Mouse (Mus musculus): ENCODE measurements at regions not wholly inside any gene's neighbourhood (a gene's known extent, or its start where the extent isn't known, plus 50 kb on each side); places are given as distances from the start of the nearest gene placed in this dataset.
A peak's percentile ranks its signal among the peaks of the same experiment; 100 is the strongest.

GRCm38 (mm10) chr1:35000801-35001200 lies 151.0 kb downstream of the Plekhb2 start:
- no peak for ATAC-seq (ENCODE audit: insufficient number of reproducible peaks, low FRiP score, low TSS enrichment, low read depth)
- 79% methylated on average over 1 of the region's 1 CpGs for WGBS
- no peaks in the 10 kb centered on the region for H3K27me3 ChIP-seq

GRCm38 (mm10) chr1:35017471-35017870 lies 167.7 kb downstream of the Plekhb2 start:
- Histone ChIP-seq H3K27ac (replicated peaks) (no peak overlapping the region), H3K27me3 (no peaks in the 10 kb centered on the region), H3K4me3 (replicated peaks) (no peak overlapping the region), H3K9ac (no peak overlapping the region), H3K9me3 (replicated peaks) (no peaks in the 10 kb centered on the region), H3K36me3 (no peaks in the 10 kb centered on the region), H3K4me1 (no peaks in the 10 kb centered on the region), H3K4me2 (replicated peaks) (no peak overlapping the region)
- ATAC-seq (ENCODE audit: insufficient number of reproducible peaks, low FRiP score, low TSS enrichment, low read depth), result no peak
- 76% methylated on average over 4 of the region's 4 CpGs for WGBS

More at GRCm38 (mm10) chr1:35000801-35001200, 151.0 kb downstream of the Plekhb2 start:
- H3K36me3 ChIP-seq, result no peaks in the 10 kb centered on the region
- H3K9ac ChIP-seq, result no peak overlapping the region
- no peaks in the 10 kb centered on the region for H3K4me1 ChIP-seq
- no peak overlapping the region for H3K4me2 ChIP-seq (replicated peaks)
- no peak overlapping the region for H3K4me3 ChIP-seq (replicated peaks)
- no peaks in the 10 kb centered on the region for H3K9me3 ChIP-seq (replicated peaks)
- H3K27ac ChIP-seq (replicated peaks), result no peak overlapping the region

- no peak overlapping the region for H3K4me3 ChIP-seq (replicated peaks)
- no peaks in the 10 kb centered on the region for H3K4me1 ChIP-seq
- no peak overlapping the region for H3K9ac ChIP-seq
- H3K27me3 ChIP-seq, result no peaks in the 10 kb centered on the region
- no peak for ATAC-seq (ENCODE audit: insufficient number of reproducible peaks, low FRiP score, low TSS enrichment, low read depth)
- no peaks in the 10 kb centered on the region for H3K36me3 ChIP-seq
- H3K4me2 ChIP-seq (replicated peaks), result no peak overlapping the region
- no peaks in the 10 kb centered on the region for H3K9me3 ChIP-seq (replicated peaks)
- no peak overlapping the region for H3K27ac ChIP-seq (replicated peaks)
- WGBS, result 50% methylated on average over 4 of the region's 4 CpGs
Observed at GRCm38 (mm10) chr1:35032619-35033018, 182.8 kb downstream of the Plekhb2 start.

GRCm38 (mm10) chr1:35072811-35073210 lies 223.0 kb downstream of the Plekhb2 start:
- Histone ChIP-seq H3K9ac (no peak overlapping the region), H3K4me1 (no peaks in the 10 kb centered on the region), H3K36me3 (no peaks in the 10 kb centered on the region), H3K27me3 (no peaks in the 10 kb centered on the region), H3K27ac (replicated peaks) (no peak overlapping the region), H3K9me3 (replicated peaks) (no peaks in the 10 kb centered on the region), H3K4me2 (replicated peaks) (no peak overlapping the region), H3K4me3 (replicated peaks) (no peak overlapping the region)
- 82% methylated on average over 1 of the region's 1 CpGs for WGBS
- ATAC-seq (ENCODE audit: insufficient number of reproducible peaks, low FRiP score, low TSS enrichment, low read depth), result no peak

GRCm38 (mm10) chr1:35094873-35095272 lies 245.1 kb downstream of the Plekhb2 start:
- H3K27ac ChIP-seq (replicated peaks), result no peak overlapping the region
- no peaks in the 10 kb centered on the region for H3K36me3 ChIP-seq
- no peaks in the 10 kb centered on the region for H3K27me3 ChIP-seq
- WGBS, result 42% methylated on average over 1 of the region's 1 CpGs
- H3K4me1 ChIP-seq, result no peaks in the 10 kb centered on the region
- no peak for ATAC-seq (ENCODE audit: insufficient number of reproducible peaks, low FRiP score, low TSS enrichment, low read depth)
- no peak overlapping the region for H3K9ac ChIP-seq
- H3K9me3 ChIP-seq (replicated peaks), result no peaks in the 10 kb centered on the region
- no peak overlapping the region for H3K4me3 ChIP-seq (replicated peaks)
- H3K4me2 ChIP-seq (replicated peaks), result no peak overlapping the region

GRCm38 (mm10) chr1:35095785-35096184 lies 246.0 kb downstream of the Plekhb2 start:
- Histone ChIP-seq H3K9me3 (replicated peaks) (no peaks in the 10 kb centered on the region), H3K4me1 (no peaks in the 10 kb centered on the region), H3K36me3 (no peaks in the 10 kb centered on the region), H3K4me3 (replicated peaks) (no peak overlapping the region), H3K27me3 (no peaks in the 10 kb centered on the region), H3K9ac (no peak overlapping the region), H3K4me2 (replicated peaks) (no peak overlapping the region), H3K27ac (replicated peaks) (no peak overlapping the region)
- 82% methylated on average over 2 of the region's 2 CpGs for WGBS
- no peak for ATAC-seq (ENCODE audit: insufficient number of reproducible peaks, low FRiP score, low TSS enrichment, low read depth)

- Histone ChIP-seq H3K9ac (no peak overlapping the region), H3K4me2 (replicated peaks) (no peak overlapping the region), H3K27ac (replicated peaks) (no peak overlapping the region), H3K4me3 (replicated peaks) (no peak overlapping the region), H3K9me3 (replicated peaks) (no peaks in the 10 kb centered on the region), H3K4me1 (no peaks in the 10 kb centered on the region), H3K36me3 (no peaks in the 10 kb centered on the region), H3K27me3 (no peaks in the 10 kb centered on the region)
- ATAC-seq (ENCODE audit: insufficient number of reproducible peaks, low FRiP score, low TSS enrichment, low read depth), result peak; percentile 73; the same call in 1 of the 2 replicates
- 94% methylated on average over 1 of the region's 1 CpGs for WGBS
Observed at GRCm38 (mm10) chr1:35106665-35107064, 256.9 kb downstream of the Plekhb2 start.

GRCm38 (mm10) chr1:35109801-35110200 lies 260.0 kb downstream of the Plekhb2 start:
- ATAC-seq (ENCODE audit: insufficient number of reproducible peaks, low FRiP score, low TSS enrichment, low read depth), result no peak
- Histone ChIP-seq H3K27me3 (no peaks in the 10 kb centered on the region), H3K4me3 (replicated peaks) (no peak overlapping the region), H3K36me3 (no peaks in the 10 kb centered on the region), H3K9me3 (replicated peaks) (no peaks in the 10 kb centered on the region), H3K9ac (no peak overlapping the region), H3K4me2 (replicated peaks) (no peak overlapping the region), H3K27ac (replicated peaks) (no peak overlapping the region), H3K4me1 (no peaks in the 10 kb centered on the region)
- WGBS, result 43% methylated on average over 1 of the region's 1 CpGs

- H3K36me3 ChIP-seq, result no peaks in the 10 kb centered on the region
- no peak overlapping the region for H3K9ac ChIP-seq
- no peaks in the 10 kb centered on the region for H3K4me1 ChIP-seq
- ATAC-seq (ENCODE audit: insufficient number of reproducible peaks, low FRiP score, low TSS enrichment, low read depth), result no peak
- no peak overlapping the region for H3K4me2 ChIP-seq (replicated peaks)
- peaks cover 4% of the 10 kb centered on the region; the same call in 1 of the 2 replicates for H3K9me3 ChIP-seq (replicated peaks)
- no peak overlapping the region for H3K4me3 ChIP-seq (replicated peaks)
- H3K27ac ChIP-seq (replicated peaks), result no peak overlapping the region
- no peaks in the 10 kb centered on the region for H3K27me3 ChIP-seq
Observed at GRCm38 (mm10) chr1:35115521-35115920, 265.7 kb downstream of the Plekhb2 start.

- H3K4me2 ChIP-seq (replicated peaks), result no peak overlapping the region
- no peak for ATAC-seq (ENCODE audit: insufficient number of reproducible peaks, low FRiP score, low TSS enrichment, low read depth)
- WGBS, result 83% methylated on average over 3 of the region's 3 CpGs
- no peaks in the 10 kb centered on the region for H3K4me1 ChIP-seq
- H3K36me3 ChIP-seq, result no peaks in the 10 kb centered on the region
- no peaks in the 10 kb centered on the region for H3K27me3 ChIP-seq
- H3K9me3 ChIP-seq (replicated peaks), result no peaks in the 10 kb centered on the region
- no peak overlapping the region for H3K4me3 ChIP-seq (replicated peaks)
- H3K9ac ChIP-seq, result no peak overlapping the region
- no peak overlapping the region for H3K27ac ChIP-seq (replicated peaks)
Observed at GRCm38 (mm10) chr1:35137907-35138306, 288.1 kb downstream of the Plekhb2 start.

GRCm38 (mm10) chr1:35149036-35149435 lies 299.3 kb downstream of the Plekhb2 start:
- ATAC-seq (ENCODE audit: insufficient number of reproducible peaks, low FRiP score, low TSS enrichment, low read depth), result no peak
- Histone ChIP-seq H3K36me3 (no peaks in the 10 kb centered on the region), H3K27me3 (no peaks in the 10 kb centered on the region), H3K4me2 (replicated peaks) (no peak overlapping the region), H3K27ac (replicated peaks) (no peak overlapping the region), H3K9ac (no peak overlapping the region), H3K9me3 (replicated peaks) (no peaks in the 10 kb centered on the region), H3K4me3 (replicated peaks) (no peak overlapping the region), H3K4me1 (no peaks in the 10 kb centered on the region)

GRCm38 (mm10) chr1:35162506-35162905 lies 312.7 kb downstream of the Plekhb2 start:
- H3K4me1 ChIP-seq, result no peaks in the 10 kb centered on the region
- no peak overlapping the region for H3K27ac ChIP-seq (replicated peaks)
- H3K4me2 ChIP-seq (replicated peaks), result no peak overlapping the region
- H3K9ac ChIP-seq, result no peak overlapping the region
- no peak for ATAC-seq (ENCODE audit: insufficient number of reproducible peaks, low FRiP score, low TSS enrichment, low read depth)
- H3K36me3 ChIP-seq, result no peaks in the 10 kb centered on the region
- no peaks in the 10 kb centered on the region for H3K9me3 ChIP-seq (replicated peaks)
- no peak overlapping the region for H3K4me3 ChIP-seq (replicated peaks)
- no peaks in the 10 kb centered on the region for H3K27me3 ChIP-seq
